Mouse (Mus musculus): ENCODE measurements around the gene Msx3.

The Msx3 gene

DNA sequence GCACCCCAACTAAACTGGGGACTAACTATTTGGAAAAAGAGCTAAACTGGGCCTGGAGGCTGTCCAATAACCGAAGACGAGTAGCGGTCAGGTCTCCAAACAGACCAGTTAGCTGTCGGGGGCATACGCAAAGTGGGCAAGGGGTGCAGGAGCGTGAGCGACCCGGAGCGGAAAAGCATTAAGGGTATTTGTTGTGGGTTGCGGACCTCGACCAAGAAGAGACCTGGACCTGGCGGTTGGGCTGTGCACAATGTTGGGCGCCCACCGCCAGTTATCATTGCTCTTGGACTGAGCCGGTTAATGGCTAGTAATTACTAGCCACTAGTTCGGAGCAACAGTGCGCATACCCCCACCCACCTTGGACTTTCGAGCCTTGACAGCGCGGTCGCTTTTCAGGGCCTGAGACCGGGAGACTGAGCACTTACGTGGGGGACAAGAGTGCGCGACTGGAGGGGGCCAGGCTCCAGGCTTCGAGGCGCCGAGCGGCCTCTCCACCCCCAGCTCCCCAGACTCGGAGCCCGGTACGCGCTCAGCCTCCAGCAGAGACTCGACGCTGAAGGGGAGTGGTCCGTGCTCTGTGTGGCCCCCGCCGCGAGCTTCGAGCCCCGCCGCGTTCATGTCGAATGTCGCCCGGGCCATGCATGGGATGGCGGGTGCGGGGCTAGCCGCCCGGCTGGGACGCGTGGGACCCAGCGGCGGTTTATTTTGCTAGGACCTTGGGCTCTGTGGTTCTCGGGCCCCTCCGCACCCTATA, at the start of gene Msx3:
TSS of gene Msx3 (minus strand) at position 729 of the 754 bp plus-strand sequence.
- peak; percentile 21 for DNase-seq (ENCODE audit: low spot score)

DNA sequence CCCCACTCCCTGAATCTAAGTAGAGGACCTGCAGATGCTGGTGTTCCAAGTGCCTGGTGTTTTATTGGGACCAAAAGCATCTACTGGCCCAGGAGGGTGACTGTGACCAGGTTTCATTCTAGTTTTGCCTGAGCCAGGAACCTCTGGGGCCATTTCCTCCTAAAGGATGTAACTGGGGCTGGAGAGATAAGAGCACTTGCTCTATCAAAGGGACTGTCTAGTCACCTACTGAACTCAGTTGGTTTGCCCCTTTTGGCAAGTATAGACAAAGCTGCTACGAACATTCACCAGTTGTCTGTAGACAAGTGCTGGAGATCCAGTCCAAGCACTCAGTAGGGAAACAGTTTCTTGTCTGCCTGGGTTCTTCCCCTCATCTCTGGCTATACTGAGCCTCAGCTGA, 49.6 kb upstream of the Msx3 start:
- no peak for DNase-seq (ENCODE audit: low spot score)

DNA sequence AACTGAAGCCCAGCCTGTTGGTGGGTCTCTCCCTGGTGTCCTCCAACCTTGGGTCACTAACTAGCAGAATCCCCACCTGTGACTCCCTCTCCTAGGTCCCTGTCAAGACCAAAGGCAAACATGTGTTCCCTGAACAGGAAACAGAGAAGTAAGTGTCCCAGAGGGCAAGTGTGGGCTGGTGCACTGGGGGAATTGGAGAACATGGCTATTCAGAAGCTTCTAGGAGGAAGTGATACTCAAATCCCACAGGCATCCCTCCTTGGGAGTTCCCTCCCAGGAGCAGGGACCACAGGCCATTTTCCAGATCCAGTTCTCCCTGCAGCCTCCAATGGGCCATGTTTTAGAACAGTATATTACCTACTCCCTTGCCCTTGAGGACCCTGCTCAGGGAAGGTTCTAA, 47.2 kb upstream of the Msx3 start:
- DNase-seq (ENCODE audit: low spot score) = no peak

DNA sequence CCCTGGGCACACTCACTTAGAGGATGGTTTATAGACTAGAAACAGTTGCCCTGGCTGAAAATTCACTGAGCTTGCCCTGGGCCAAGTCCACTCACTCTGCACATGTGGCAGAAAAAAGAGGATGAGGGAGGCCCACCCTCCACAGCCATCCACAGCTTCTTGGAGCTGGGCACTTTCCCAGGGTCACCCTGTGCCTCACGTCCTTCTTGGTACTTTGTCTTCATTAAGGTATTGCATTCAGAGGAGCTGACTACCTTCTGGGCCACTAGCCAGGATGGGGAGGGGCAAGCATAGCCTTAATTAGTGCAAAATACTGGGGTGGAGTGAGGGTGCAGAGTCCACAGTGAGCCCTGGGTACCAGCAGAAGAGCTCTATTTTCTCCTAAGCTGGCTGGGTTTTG, 46.7 kb upstream of the Msx3 start:
- no peak for DNase-seq (ENCODE audit: low spot score)

DNA sequence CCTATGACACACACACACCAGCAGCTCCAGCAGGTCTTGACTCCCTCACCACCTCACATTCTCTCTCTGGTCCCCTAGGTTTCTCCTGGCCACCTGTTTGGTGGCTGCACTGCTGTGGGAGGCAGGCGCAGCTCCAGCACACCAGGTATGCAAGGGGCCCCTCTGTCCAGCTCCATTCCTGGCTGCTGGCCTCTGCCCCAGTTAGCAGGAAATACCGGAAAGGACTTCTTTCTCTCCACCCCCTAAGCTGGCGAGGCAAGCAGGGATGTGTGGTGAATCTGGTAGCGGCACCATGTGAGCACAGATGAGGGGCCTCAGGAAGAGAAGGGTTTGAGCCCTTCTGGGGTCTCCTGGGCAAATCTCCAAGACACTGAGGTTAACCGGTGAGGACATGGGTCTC, 46.1 kb upstream of the Msx3 start:
- no peak for DNase-seq (ENCODE audit: low spot score)

DNA sequence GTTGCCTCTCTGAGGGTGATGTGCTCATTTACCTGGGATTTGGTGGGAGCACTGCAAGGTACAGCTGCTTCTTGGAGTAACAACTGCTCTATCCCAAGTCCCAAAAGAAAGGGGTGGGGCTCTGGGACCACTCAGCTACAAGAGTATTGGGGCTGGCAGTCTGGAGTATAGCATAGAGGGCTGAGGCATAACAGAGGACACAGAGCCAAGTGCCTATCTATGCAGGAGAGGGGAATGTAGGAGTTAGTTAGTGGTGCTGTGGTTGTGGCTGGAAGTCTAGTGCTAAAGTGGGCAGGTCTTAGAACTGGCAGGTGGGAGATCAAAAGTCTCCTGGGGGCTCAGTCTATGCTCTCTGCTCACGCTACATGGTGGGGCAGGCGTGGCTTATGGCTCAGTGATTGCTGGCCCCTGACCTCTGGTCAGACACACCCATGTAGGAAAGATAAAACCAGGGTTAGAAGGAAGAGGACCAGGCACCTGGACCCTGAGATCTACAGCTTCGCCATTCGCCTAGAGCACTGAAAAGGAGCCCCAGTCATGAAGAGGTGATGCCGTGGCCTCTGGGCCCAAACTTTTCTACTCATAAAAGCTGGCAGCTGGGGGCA, 44.1 kb upstream of the Msx3 start, which contains the start of gene Prap1:
TSS of gene Prap1 (plus strand) at position 472 of the 605 bp plus-strand sequence.
- no peak for DNase-seq (ENCODE audit: low spot score)

DNA sequence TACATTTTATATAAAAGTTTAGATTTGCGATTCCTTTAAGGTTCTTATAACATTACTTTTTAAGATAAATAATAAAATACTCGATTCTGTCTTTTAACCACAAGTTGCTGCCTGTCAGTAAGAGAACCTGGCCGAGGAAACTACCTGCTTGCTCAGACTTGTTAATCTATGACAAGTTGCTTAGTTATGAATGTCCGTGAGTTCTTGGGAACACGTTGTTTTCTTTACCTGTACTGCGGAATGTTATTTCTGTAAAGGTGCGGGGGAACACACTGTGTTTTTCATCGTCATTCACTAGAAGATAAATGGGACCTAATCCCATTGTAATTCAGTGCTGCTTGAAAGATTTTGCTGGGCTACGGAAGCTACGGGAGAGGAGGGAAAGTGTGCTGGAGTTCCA, 41.7 kb upstream of the Msx3 start:
- DNase-seq (ENCODE audit: low spot score) = no peak

DNA sequence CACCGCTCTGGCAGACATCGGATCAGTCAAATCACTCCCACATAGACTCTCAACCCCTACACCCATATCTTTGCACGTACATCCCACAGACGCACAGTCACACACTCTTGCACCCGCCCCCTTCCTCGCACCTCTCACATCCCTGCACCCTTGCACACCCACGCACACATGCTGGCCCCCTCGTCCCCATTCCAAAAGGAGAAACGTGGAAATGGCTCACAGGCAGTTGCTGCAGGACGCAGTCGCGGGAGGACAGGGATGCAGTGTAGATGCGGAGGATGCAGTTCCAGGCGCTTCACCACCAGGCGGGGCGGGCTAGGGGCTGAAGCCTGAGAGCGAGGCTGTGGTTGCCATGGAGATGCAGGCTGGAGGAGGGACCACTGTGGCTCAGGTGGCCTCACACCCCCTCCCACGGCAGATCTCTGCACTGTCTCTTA, 33.4 kb upstream of the Msx3 start, which contains the start of gene Caly:
TSS of gene Caly (minus strand) at position 307 of the 437 bp plus-strand sequence.
- DNase-seq (ENCODE audit: low spot score) = peak; percentile 85

DNA sequence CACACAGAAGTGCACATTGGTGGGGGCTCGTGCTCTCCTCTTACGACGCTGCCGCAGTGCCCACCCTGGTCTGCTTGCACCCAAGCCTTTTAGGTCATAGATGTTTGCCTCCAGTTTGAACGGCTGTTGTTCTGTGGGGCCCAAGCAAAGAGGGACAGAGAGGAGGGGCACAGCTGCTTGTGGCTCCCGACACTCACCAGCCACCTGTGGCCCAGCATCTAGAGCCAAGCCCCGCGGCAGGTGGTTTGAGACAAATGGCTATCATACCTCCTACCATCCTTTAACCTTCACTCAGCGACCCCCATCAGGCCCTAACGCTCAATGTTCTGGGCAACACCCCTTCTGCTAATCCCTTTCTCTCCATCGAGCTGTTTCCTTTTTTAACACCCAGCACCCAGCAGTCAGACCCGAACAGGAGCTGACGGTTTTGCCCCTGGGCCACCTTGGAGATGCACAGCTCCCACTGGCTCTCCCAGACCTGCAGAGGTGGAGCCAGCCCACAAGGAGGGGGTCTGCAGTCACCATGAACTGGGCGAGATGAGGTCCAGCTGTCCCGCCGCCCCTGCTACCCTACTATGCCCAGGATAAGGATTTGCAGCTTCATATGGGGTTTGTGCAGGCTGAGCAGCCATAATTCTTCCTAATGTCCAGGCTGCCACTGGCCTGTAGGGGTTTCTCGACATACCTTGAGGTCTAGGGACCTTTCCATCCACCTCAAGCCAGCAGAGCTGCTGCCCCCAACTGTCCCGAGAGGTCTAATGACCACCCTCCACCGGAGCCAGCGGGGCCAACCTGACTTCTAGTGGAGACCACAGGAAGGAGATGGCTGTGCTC, 32.7 kb upstream of the Msx3 start:
- peak; percentile 10 for DNase-seq (ENCODE audit: low spot score)

DNA sequence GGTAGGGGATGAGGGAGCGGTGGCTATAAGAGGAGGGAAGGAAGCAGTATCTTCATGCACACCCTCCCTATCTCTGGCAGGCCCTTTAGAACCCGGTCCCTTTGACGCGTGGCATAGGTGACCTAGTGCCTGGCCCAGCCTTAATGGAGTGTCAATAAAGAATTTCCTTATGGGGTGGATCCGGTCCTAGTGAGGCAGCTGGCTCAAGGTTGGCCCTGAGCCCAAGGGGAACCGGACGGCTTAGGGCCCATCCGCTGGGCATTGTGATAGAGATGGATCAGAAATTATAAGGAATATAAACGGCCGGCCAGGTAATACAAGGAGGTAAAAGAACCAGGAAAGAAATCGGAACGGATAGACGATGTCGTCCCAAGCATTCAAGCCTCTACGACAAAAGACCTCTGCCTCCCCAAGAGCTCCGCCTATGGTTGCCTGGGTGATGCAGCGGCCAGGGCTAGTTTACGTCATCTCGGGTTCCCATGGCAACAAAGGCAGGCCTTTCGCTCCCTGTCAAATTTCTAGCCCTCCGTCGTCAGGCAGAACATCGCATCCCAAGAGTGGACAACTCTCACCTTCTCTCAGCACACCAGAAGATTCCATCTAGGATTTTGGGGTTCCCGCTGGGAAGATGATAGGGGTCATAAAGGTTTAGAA, 31.7 kb upstream of the Msx3 start:
- DNase-seq (ENCODE audit: low spot score) = peak; percentile 85

DNA sequence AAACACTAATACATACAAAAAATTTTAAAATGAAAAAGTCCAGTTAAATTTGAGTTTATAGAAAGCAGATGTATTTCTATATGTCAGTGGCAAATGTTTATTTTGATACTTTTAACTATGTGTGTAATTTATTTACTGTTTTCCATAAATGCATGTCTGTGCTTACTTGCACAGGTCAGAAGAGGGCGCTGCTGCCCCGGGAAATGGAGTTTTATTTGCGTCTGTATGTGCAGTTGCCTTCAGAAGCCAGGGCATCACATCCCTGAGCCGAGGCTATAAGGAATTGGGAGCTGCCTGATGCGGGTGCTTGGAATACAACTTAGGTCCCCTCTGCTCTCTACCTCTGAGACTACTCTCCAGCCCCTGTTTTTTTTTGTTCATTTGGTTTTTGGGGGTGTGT, 29.8 kb upstream of the Msx3 start:
- peak; percentile 87 for DNase-seq (ENCODE audit: low spot score)

DNA sequence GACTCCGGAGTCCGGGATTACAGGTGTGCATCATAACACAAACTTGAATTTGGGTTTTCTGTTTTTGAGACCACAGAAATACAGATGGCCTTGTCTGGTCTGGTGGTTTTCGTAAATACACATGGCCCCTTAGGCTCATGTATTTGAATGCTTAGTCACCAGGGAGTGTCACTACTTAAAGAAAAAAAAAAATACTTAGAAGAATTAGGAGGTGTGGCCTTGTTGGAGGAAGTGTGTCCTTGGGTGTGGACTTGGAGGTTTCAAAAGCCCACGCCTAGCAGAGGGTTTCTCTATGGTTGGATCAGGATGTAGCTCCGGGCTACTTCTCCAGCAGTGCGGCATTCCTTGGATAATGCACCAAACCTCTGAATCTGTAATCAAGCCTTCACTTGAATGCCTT, 28.8 kb upstream of the Msx3 start:
- no peak for DNase-seq (ENCODE audit: low spot score)

DNA sequence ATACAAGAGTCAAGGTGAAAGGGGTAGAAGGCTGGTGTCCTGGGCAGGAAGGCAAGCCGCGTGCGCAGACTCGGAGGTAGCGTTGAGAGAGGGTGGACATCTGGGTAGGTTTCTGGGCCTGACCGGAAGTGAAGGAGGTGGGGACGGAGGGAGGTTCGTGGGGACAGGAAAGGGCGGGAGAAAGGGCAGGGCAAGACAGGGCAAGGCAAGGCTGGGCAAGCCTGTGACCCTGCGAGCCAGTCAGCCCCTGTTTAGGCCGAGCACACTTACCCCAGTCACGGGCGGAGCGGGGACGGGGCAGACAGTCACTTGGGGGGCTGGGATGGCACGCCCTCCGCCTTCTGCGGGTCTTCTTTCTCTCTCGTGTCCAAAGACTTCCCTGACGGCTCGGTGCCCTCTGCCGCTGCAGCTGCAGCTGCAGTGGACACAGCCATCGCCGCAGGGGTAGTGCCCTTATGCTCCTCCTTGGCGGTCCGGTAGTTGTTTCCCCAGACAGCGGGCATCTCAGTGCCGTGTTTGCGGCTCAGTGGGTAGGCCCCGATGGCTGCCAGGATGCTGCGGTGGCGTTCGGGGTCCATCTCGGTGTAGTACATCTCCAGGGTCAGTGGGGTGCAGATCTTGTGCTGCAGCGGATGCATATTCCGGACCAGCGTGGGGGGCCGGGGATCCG, 21.3 kb upstream of the Msx3 start:
- no peak for DNase-seq (ENCODE audit: low spot score)

DNA sequence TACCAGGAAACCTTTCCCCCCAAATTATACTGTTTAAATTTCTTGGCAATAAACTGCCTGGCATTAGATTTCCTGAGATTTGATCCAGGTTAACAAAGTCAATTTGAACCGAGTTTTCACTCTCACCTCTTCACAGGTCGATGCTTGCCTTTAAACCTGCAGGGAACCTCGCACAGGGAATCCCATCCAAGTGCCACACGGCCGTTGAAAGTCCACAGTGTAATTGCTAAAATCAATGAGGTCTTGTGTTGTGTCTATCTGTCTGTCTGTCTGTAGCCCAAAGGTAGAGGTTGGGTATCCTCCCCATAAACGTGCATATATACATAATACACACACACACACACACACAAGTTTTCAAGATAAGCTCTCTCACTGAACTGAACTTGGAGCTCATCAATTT, 18.5 kb upstream of the Msx3 start:
- DNase-seq (ENCODE audit: low spot score) = no peak

DNA sequence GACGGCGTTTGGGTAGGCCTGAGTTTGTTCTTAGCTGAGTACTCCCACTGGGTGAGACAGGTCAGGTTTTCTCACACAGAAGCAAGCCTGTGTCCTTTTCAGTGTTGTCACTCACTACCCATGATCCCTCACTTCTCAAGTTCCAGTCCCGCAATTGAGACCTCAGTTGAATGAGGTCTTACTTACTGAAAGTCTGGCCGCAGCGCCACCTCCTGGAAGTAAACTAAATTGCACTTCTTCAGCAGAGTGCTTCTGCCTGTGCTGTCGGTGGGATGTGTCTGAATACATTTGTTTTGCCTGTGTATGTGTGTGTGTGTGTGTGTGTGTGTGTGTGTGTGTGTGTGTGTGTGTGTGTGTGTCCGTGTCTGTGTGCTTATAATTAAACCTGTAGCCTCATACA, 14.2 kb upstream of the Msx3 start:
- DNase-seq (ENCODE audit: low spot score) = peak; percentile 89

DNA sequence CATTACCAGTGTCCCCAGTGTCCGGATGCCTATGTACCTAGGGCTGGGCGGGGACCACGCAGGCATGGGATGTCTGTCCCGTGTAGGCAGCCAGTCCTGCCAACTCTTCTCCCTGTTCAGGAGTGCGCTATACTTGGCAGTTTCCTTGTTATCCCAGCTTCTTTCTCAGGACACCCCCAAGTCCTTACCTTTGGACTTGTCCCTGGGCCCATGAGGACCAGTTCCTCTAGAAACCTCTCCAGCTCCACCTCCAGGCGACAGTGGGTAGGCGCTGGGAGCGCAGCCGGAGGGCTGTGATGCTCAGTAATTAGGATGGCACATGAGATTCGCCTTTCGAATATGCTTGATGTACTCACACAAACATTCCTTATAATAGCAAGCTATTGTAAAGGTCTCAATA, 13.4 kb upstream of the Msx3 start:
- DNase-seq (ENCODE audit: low spot score) = peak; percentile 62

DNA sequence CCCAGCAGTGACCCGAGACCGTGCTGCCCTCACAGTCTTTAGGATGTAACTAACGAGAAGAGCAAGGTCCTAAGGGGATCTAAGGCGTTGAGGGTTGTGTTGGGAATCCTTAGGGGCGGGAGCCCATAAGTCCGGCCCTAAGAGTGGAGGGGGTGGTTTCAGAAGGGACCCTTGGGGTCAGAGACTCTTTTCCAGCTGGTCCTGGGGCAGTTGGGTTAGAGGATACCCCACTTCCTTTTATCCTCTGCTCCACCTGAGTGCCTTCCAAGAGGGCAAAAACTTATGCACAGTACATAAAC, 12.9 kb upstream of the Msx3 start:
- DNase-seq (ENCODE audit: low spot score) = no peak

DNA sequence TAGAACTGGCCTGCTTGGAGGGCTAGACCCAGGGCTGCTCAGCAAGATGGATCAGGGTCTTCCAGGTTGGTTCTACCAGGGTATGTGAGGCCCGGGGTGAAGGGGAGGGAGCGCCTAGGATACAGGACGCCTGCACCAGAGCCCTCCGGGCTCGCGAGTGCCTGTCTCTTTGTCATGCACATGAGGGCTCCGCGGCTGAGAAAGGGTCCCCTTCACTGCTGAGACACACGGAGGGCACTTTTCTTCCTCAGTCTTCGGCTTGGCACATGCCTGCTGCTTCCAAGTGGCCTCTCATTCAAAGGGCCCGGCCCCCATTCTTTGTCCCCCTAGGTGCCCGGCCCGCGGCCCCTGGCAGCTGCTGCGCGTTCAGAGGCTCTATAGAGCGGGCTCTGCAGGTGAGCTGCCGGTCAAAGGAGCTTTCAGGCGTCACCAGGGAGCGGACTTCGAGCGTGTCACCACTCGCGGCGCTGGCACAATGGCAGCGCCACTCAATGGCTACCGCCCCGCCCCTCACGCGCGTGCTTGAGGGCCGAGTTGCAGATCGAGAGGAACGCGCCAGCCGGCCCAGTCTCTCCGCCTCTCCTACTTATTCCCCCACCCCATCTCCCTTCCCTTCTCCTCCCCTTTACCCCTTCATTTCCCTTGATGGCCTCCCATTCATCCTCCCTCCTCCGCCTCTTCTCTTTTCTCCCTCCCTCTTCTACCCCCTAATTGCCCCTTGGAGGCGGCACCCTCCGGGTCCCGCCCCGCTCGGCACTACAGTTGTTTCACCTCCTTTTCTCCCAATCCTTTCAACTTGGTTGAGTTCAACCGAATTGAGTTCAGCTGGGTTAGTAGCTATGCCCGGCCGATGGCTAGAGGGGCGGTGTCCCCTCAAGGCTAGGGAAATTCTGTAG, 12.3 kb upstream of the Msx3 start:
- peak; percentile 73 for DNase-seq (ENCODE audit: low spot score)

DNA sequence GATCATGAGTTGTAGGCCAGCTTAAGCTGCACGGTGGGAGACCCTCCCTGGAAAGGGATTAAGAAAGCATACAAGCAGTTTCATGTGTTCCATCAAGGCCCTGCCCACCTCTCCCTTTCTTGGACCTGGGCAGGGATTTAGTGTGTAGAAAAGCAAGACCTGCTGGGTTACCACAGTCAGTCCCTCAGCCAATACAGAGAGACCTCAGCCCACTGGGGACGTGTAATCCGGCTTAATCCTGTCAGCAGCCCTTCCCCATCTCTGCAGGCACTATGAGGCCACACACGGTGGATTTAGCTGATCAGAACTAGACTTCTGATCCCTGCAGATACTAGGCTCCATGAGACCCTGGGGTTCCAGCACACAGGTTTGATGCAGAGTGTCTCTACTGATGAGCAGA, 10.7 kb upstream of the Msx3 start:
- DNase-seq (ENCODE audit: low spot score) = no peak

DNA sequence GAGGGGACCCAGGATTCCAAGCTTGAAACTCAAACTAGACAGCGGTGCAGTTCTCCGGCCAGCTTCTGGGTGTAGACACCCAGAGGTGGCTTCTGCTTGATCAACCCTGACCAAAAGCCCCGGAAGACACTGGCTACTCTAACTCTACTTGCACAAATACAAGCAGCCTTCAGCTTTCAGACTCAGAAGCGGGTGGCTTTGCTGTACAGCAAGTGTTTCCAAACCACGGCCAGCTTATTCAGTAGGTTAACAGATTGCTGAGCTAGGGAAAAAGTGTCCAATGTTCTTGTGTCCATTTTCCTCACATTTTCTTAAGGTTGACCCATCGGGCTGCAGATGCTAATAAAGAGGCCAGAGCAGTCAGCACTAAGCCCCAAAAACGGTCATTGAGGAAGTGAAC, 9.6 kb upstream of the Msx3 start:
- no peak for DNase-seq (ENCODE audit: low spot score)
